Mouse (Mus musculus): ENCODE measurements around the gene Il31. TPM values are rescaled to one million over a fixed set of nuclear protein-coding genes. Genes with fewer than 3 reads are reported as not detected.

Gene Il31
- total RNA-seq, 2 experiments from 2014 or later = not detected

Small RNA genes within 50 kb of the gene (microRNA-seq; reads per million reads assigned to microRNA genes)
- 1.3 to 1.5 reads per million in 2 experiments for gene Mir7647

Other genes with a start within 250 kb of the Il31 start
- 1 to 10 TPM; 3.6 to 4.7 TPM for gene Wdr66, start 237.4 kb downstream of the Il31 start, total RNA-seq (2021)
- gene Bcl7a, start 145.7 kb downstream of the Il31 start, total RNA-seq (2021) = 10 to 100 TPM; 67.8 to 70.0 TPM
- gene Mlxip, start 94.7 kb downstream of the Il31 start, total RNA-seq (2021) = 10 to 100 TPM; 16.3 to 18.0 TPM
- gene Lrrc43, start 184 bp downstream of the Il31 start, total RNA-seq (2021) = under 1 TPM; 0.34 to 0.57 TPM
- 1 to 10 TPM; 1.1 TPM for gene B3gnt4, start 21.0 kb upstream of the Il31 start, total RNA-seq (2021)
- 10 to 100 TPM; 29.9 to 32.4 TPM for gene Diablo, start 34.7 kb upstream of the Il31 start, total RNA-seq (2021)
- 1 to 10 TPM; 2.5 to 5.7 TPM for gene Gm49027, start 36.0 kb upstream of the Il31 start, total RNA-seq (2021)
- gene Vps33a, start 83.5 kb upstream of the Il31 start, total RNA-seq (2021) = 10 to 100 TPM; 90.6 to 93.1 TPM
- 100 to 1,000 TPM; 126 to 133 TPM for gene Clip1, start 195.1 kb upstream of the Il31 start, total RNA-seq (2021)
- 10 to 100 TPM; 37.4 to 50.3 TPM for gene Zcchc8, start 231.6 kb upstream of the Il31 start, total RNA-seq (2021)

All from left cerebral cortex, postnatal 25 days (tissue).